Mouse (Mus musculus) stomach, postnatal 0 days (tissue): ENCODE results near the gene Naa50.

Source experiments
- CTCF ChIP-seq: IDR thresholded peaks from 2 replicates; pipeline ENCODE4 v1.5.1; 2016; ENCODE audit warnings: antibody characterized with exemption, low read depth, mild to moderate bottlenecking, moderate library complexity
- EP300 ChIP-seq: optimal IDR thresholded peaks from 2 replicates; pipeline ENCODE3; 2016; ENCODE audit warnings: antibody characterized with exemption

GRCm38 (mm10) chr16:44122982-44123725, 16.5 kb upstream of the Naa50 start:
- TF ChIP-seq CTCF = no peak
- TF ChIP-seq EP300 = no peak
